Mouse (Mus musculus): ENCODE data around the gene Ldlrad3.

- TF ChIP-seq CTCF (IDR thresholded peaks at IDR 0.05; ENCODE audit: extremely low read depth, insufficient read length, insufficient replicate concordance, low read depth, low read length) (no peak), POLR2A (IDR thresholded peaks at IDR 0.05; ENCODE audit: low read depth, low read length) (no peak)
Observed at GRCm38 (mm10) chr2:101922302-101922701, 263.9 kb downstream of the Ldlrad3 start.
